Comparison of ENCODE assay signal across 17 mouse cellular contexts in the genomic region with DNA sequence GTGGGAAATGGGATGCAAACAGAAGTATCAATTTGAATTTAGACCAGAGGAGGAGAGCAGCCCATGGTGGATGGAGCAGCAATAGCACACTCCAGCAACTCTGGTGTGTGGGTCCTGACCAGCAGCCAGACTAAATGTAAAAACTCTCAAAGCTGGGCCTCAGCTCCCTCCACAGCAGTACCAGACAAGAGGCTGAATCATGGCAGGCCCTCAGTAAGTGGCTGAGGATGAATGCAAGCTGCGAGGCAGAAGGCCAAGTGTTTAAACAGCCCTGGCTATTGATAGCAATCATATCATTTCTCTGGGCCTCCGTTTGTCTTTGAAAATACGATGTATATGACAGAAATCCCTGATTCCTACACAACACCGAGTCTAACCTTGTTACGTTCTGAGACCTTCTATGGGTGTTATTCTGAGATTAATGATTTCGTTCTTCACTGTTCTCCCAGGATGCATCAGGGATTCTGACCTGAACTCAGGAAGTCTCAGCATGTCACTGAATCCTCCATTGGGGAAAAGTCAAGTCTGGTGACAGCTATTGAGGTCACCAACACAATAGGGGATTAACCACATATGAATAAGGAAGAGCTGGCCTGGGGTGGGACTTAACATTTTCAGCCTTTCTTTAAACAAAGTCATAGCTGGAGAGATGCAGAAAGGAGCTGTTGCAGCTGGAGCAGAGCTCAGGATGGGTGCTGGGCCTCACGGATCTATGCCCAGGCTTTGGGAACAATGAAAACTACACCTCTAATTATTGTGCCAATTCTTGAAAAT.
A peak's percentile ranks its signal among the peaks of the same experiment; 100 is the strongest.
DNase-seq lines count a peak whose midpoint lies in the region; ATAC-seq and TF ChIP-seq lines count a peak whose summit lies in the region.
"Had no signal": no experiment of that assay in that cellular context is flagged by ENCODE, and none has a peak within 500 bp of the region (broad histone marks: within the 10 kb centered on the region; RNA-seq: fewer than 3 reads in every experiment).

No protein-coding gene starts in this region.

- 68% methylated on average over 7 of the region's 7 CpGs for WGBS in heart, postnatal 0 days
- WGBS in limb, embryonic 12.5 days, result 87% methylated on average over 7 of the region's 7 CpGs
- WGBS in liver, embryonic 11.5 days, result 79% methylated on average over 7 of the region's 7 CpGs

- ATAC-seq in heart, postnatal 0 days (ENCODE audit: insufficient read depth, low read depth), result no peak
- no peak for ATAC-seq in limb, embryonic 12.5 days (ENCODE audit: insufficient number of reproducible peaks, insufficient read depth, low FRiP score, low TSS enrichment, low read depth)
- no peak for ATAC-seq in liver, embryonic 11.5 days (replicated peaks; ENCODE audit: low FRiP score)

- no peak for TF ChIP-seq EP300 in heart, postnatal 0 days (IDR thresholded peaks at IDR 0.05; ENCODE audit: low read depth)

- no peak for TF ChIP-seq CTCF in heart, postnatal 0 days (IDR thresholded peaks at IDR 0.05; ENCODE audit: low read depth)

- DNase-seq in heart, postnatal 0 days (ENCODE audit: low spot score), result no peak
- DNase-seq in heart, postnatal 36 days, result no peak
- DNase-seq in R1 (ENCODE audit: low read depth, low spot score), result peak; percentile 10
- DNase-seq in lung, postnatal 14 days, result peak; percentile 46
- no peak for DNase-seq in spleen, postnatal 4 days (ENCODE audit: low spot score in 2 of 2)
- DNase-seq in adrenal gland, postnatal 36 days, result no peak
- DNase-seq in liver, embryonic 11.5 days (ENCODE audit: low spot score), result no peak
- DNase-seq: B cell, adult 2 months; cerebellum, adult 11-12 months; heart, adult 2 months; spleen, adult 18-20 months had no signal

- no peaks in the 10 kb centered on the region for H3K27me3 ChIP-seq in heart, postnatal 0 days (ENCODE audit: control insufficient read depth, insufficient read depth, low read length)
- no peaks in the 10 kb centered on the region for H3K27me3 ChIP-seq in limb, embryonic 12.5 days
- H3K27me3 ChIP-seq in liver, embryonic 11.5 days (replicated peaks; ENCODE audit: control insufficient read depth, insufficient read depth, low read length), result no peaks in the 10 kb centered on the region
- H3K27me3 ChIP-seq: forebrain, embryonic 12.5 days; neural tube, embryonic 15.5 days had no signal

- intact Hi-C loops in heart, postnatal 36 days (cut with DNase I), result no loop called here

- H3K4me3 ChIP-seq in heart, postnatal 0 days (ENCODE audit: low read depth, low read length), result no peak overlapping the region
- H3K4me3 ChIP-seq in limb, embryonic 12.5 days (replicated peaks), result no peak overlapping the region
- H3K4me3 ChIP-seq in liver, embryonic 11.5 days (ENCODE audit: low read depth, low read length), result no peak overlapping the region
- H3K4me3 ChIP-seq: forebrain, embryonic 12.5 days; heart, adult 2 months; layer of hippocampus, adult 2 months; left cerebral cortex, adult 2 months; neural tube, embryonic 15.5 days had no signal

- no peaks in the 10 kb centered on the region for H3K36me3 ChIP-seq in heart, postnatal 0 days (replicated peaks; ENCODE audit: control insufficient read depth, insufficient read depth, low read length)
- no peaks in the 10 kb centered on the region for H3K36me3 ChIP-seq in limb, embryonic 12.5 days
- no peaks in the 10 kb centered on the region for H3K36me3 ChIP-seq in liver, embryonic 11.5 days (ENCODE audit: control insufficient read depth, insufficient read depth, low read length)
- H3K36me3 ChIP-seq: forebrain, embryonic 12.5 days; neural tube, embryonic 15.5 days had no signal

- H3K9me3 ChIP-seq in heart, postnatal 0 days (replicated peaks; ENCODE audit: control insufficient read depth, low read length), result no peaks in the 10 kb centered on the region
- H3K9me3 ChIP-seq in limb, embryonic 12.5 days, result peaks cover 19% of the 10 kb centered on the region; the same call in 1 of the 2 replicates
- no peaks in the 10 kb centered on the region for H3K9me3 ChIP-seq in liver, embryonic 11.5 days (ENCODE audit: control insufficient read depth, low read length)
- H3K9me3 ChIP-seq: forebrain, embryonic 12.5 days; neural tube, embryonic 15.5 days had no signal

- H3K4me1 ChIP-seq in heart, postnatal 0 days (ENCODE audit: control insufficient read depth, insufficient read depth), result peaks cover 7% of the 10 kb centered on the region; the same call in 1 of the 2 replicates
- peaks cover 19% of the 10 kb centered on the region for H3K4me1 ChIP-seq in limb, embryonic 12.5 days (replicated peaks)
- no peaks in the 10 kb centered on the region for H3K4me1 ChIP-seq in liver, embryonic 11.5 days (replicated peaks; ENCODE audit: control insufficient read depth, insufficient read depth, low read length)
- H3K4me1 ChIP-seq: neural tube, embryonic 15.5 days had no signal

- no peak overlapping the region for H3K4me2 ChIP-seq in heart, postnatal 0 days (ENCODE audit: low read depth, low read length)
- no peak overlapping the region for H3K4me2 ChIP-seq in limb, embryonic 12.5 days
- H3K4me2 ChIP-seq in liver, embryonic 11.5 days, result no peak overlapping the region
- H3K4me2 ChIP-seq: forebrain, embryonic 12.5 days; neural tube, embryonic 15.5 days had no signal

- H3K9ac ChIP-seq in heart, postnatal 0 days (replicated peaks; ENCODE audit: low read depth, low read length), result no peak overlapping the region
- no peak overlapping the region for H3K9ac ChIP-seq in limb, embryonic 12.5 days (replicated peaks)
- no peak overlapping the region for H3K9ac ChIP-seq in liver, embryonic 11.5 days (ENCODE audit: low read depth, low read length)
- H3K9ac ChIP-seq: forebrain, embryonic 12.5 days; neural tube, embryonic 15.5 days had no signal

- H3K27ac ChIP-seq in heart, postnatal 0 days (ENCODE audit: low read depth), result peak overlapping the region; percentile 48
- peak overlapping the region; percentile 56; the same call in 1 of the 2 replicates for H3K27ac ChIP-seq in limb, embryonic 12.5 days
- H3K27ac ChIP-seq in liver, embryonic 11.5 days (ENCODE audit: low read depth, low read length), result no peak overlapping the region
- H3K27ac ChIP-seq: forebrain, embryonic 12.5 days; kidney, postnatal 0 days; layer of hippocampus, adult 2 months; left cerebral cortex, adult 2 months; neural tube, embryonic 15.5 days had no signal

Comparison
In these comparisons a context has a peak if more than half of its experiments do, and no peak if none do; other contexts are left out.
1. DNase-seq: peak in R1 (single experiment) and lung, postnatal 14 days (single experiment); none in heart, postnatal 0 days (single experiment), heart, postnatal 36 days (0 of 2), spleen, postnatal 4 days (0 of 2), adrenal gland, postnatal 36 days (0 of 2) and liver, embryonic 11.5 days (single experiment).